Mouse (Mus musculus) limb, embryonic 14.5 days (tissue): ENCODE measurements around the gene Stk17b. TPM values are rescaled to one million over a fixed set of nuclear protein-coding genes. Genes with fewer than 3 reads are reported as not detected.

Experiments
- ATAC-seq: fragments of 200-750 bp; cut with Nextera tagmentation; 2 replicates; pipeline ENCODE4 v1.8.0; 2017; ENCODE audit warnings: low read depth, moderate number of reproducible peaks, moderate TSS enrichment; ENCODE audit not compliant: low FRiP score
- DNase-seq: peaks from one replicate; pipeline ENCODE4 v3.0.0-alpha.2; 2015; ENCODE audit warnings: low spot score
- H3K27ac ChIP-seq: fragments of 300-500 bp; sonication (generic); replicated peaks from 2 replicates; pipeline ENCODE4 v1.5.1; 2014; ENCODE audit warnings: low read depth, mild to moderate bottlenecking, low read length, moderate library complexity, mixed read lengths
- H3K27me3 ChIP-seq: fragments of 300-500 bp; sonication (generic); 2 replicates; pipeline ENCODE4 v1.6.1; 2014; ENCODE audit warnings: low read length, mixed read lengths; ENCODE audit not compliant: control insufficient read depth, insufficient read depth
- H3K36me3 ChIP-seq: fragments of 300-500 bp; sonication (generic); 2 replicates; pipeline ENCODE4 v1.6.1; 2014; ENCODE audit warnings: mild to moderate bottlenecking, low read length, moderate library complexity, mixed read lengths; ENCODE audit not compliant: control insufficient read depth, insufficient read depth
- H3K4me1 ChIP-seq: fragments of 300-500 bp; sonication (generic); 2 replicates; pipeline ENCODE4 v1.6.1; 2014; ENCODE audit warnings: antibody characterized with exemption, low read length, mixed read lengths; ENCODE audit not compliant: control insufficient read depth, insufficient read depth
- H3K4me2 ChIP-seq: fragments of 300-500 bp; sonication (generic); replicated peaks from 2 replicates; pipeline ENCODE4 v1.6.1; 2014; ENCODE audit warnings: low read depth, mild to moderate bottlenecking, low read length, moderate library complexity; ENCODE audit not compliant: severe bottlenecking
- H3K4me3 ChIP-seq: fragments of 300-500 bp; sonication (generic); replicated peaks from 2 replicates; pipeline ENCODE4 v1.5.1; 2014; ENCODE audit warnings: low read length
- H3K9ac ChIP-seq: fragments of 300-500 bp; sonication (generic); 2 replicates; pipeline ENCODE4 v1.6.1; 2014; ENCODE audit warnings: mild to moderate bottlenecking, low read depth, low read length, moderate library complexity; ENCODE audit not compliant: severe bottlenecking
- H3K9me3 ChIP-seq: fragments of 300-500 bp; sonication (generic); 2 replicates; pipeline ENCODE4 v1.6.1; 2016; ENCODE audit warnings: low read length; ENCODE audit not compliant: control insufficient read depth
- POLR2A ChIP-seq: fragments of 200-500 bp; IDR thresholded peaks from 2 replicates; pipeline ENCODE4 v1.8.0; 2012; ENCODE audit warnings: inconsistent platforms, mild to moderate bottlenecking, moderate library complexity, borderline replicate concordance; ENCODE audit not compliant: insufficient read depth, insufficient read length; ENCODE audit errors: extremely low read depth
- WGBS: fragments of 180-500 bp; shearing (Covaris S2); extraction: QIAGEN DNeasy Blood & Tissue Kit; methylation state at CpG from one replicate; pipeline ENCODE4 v1.1.7; 2014; 5-methylcytosine and 5-hydroxymethylcytosine counted together
- polyA plus RNA-seq, 2 experiments: library from polyadenylated mRNA; depleted of rRNA in 1 of 2; stranded (reverse) in 1 of 2; unstranded in 1 of 2; fragments of >200 nt; fragmentation: Nextera tagmentation in 1 of 2; extraction: Ambion mirVana in 1 of 2; gene quantifications; 2 replicates each; pipeline versions ENCODE4 v1.2.1 to v1.2.3; 2012 to 2014

Gene Stk17b
- polyA plus RNA-seq, 2 experiments = 6.4 to 14.7 TPM

GRCm38 (mm10) chr1:53782956-53783355 is 2.1 kb downstream of the Stk17b start:
- Histone ChIP-seq H3K9ac (no peak overlapping the region), H3K27me3 (no peaks in the 10 kb centered on the region), H3K4me1 (no peaks in the 10 kb centered on the region; the same call in 1 of the 2 replicates), H3K4me2 (no peak overlapping the region), H3K27ac (no peak overlapping the region), H3K9me3 (no peaks in the 10 kb centered on the region), H3K36me3 (no peaks in the 10 kb centered on the region), H3K4me3 (no peak overlapping the region)
- ATAC-seq = no peak
- WGBS = 90% methylated on average over 1 of the region's 1 CpGs
- DNase-seq = no peak
- no peak for TF ChIP-seq POLR2A

GRCm38 (mm10) chr1:53782079-53782478 is 2.9 kb downstream of the Stk17b start:
- Histone ChIP-seq H3K27ac (no peak overlapping the region), H3K9me3 (no peaks in the 10 kb centered on the region), H3K36me3 (no peaks in the 10 kb centered on the region), H3K4me2 (no peak overlapping the region), H3K4me3 (no peak overlapping the region), H3K9ac (no peak overlapping the region), H3K4me1 (no peaks in the 10 kb centered on the region; the same call in 1 of the 2 replicates), H3K27me3 (no peaks in the 10 kb centered on the region)
- TF ChIP-seq POLR2A = no peak
- DNase-seq = no peak
- WGBS = 87% methylated on average over 3 of the region's 3 CpGs
- no peak for ATAC-seq

DNA sequence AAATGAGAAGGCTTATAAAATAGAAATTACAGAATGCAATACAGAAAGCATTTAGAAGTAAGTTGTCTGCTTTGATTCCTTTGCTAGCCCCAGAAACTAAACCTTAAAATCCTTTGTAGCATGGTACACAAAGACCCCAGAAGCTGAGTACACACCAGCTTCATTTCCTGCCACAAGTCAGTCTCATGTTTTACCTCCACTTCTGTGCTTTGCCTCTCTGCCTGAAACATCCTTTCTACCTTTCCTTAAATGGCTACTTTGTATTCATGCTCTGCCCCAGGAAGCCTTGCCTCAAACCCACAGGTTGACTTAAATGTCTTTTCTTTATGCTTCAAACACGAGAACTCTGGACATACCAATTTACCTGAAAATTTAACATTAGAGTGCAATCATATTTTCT is 3.7 kb downstream of the Stk17b start:
- no peaks in the 10 kb centered on the region for H3K27me3 ChIP-seq
- TF ChIP-seq POLR2A = no peak
- H3K27ac ChIP-seq = no peak overlapping the region
- ATAC-seq = no peak
- H3K9me3 ChIP-seq = no peaks in the 10 kb centered on the region
- H3K9ac ChIP-seq = no peak overlapping the region
- H3K36me3 ChIP-seq = no peaks in the 10 kb centered on the region
- no peaks in the 10 kb centered on the region; the same call in 1 of the 2 replicates for H3K4me1 ChIP-seq
- no peak overlapping the region for H3K4me3 ChIP-seq
- no peak for DNase-seq
- 80% methylated on average over 1 of the region's 1 CpGs for WGBS
- H3K4me2 ChIP-seq = no peak overlapping the region

GRCm38 (mm10) chr1:53776176-53776905 is 8.7 kb downstream of the Stk17b start:
- 89% methylated on average over 7 of the region's 7 CpGs for WGBS
- Histone ChIP-seq H3K4me2 (no peak overlapping the region), H3K4me1 (peaks cover 3% of the 10 kb centered on the region; the same call in 1 of the 2 replicates), H3K9me3 (no peaks in the 10 kb centered on the region), H3K36me3 (no peaks in the 10 kb centered on the region), H3K27me3 (no peaks in the 10 kb centered on the region), H3K9ac (no peak overlapping the region), H3K27ac (no peak overlapping the region), H3K4me3 (no peak overlapping the region)
- no peak for TF ChIP-seq POLR2A
- no peak for ATAC-seq
- no peak for DNase-seq

- Histone ChIP-seq H3K9me3 (no peaks in the 10 kb centered on the region), H3K27ac (no peak overlapping the region), H3K36me3 (peaks cover 3% of the 10 kb centered on the region; the same call in 1 of the 2 replicates), H3K27me3 (no peaks in the 10 kb centered on the region), H3K4me2 (no peak overlapping the region), H3K4me3 (no peak overlapping the region), H3K4me1 (peaks cover 3% of the 10 kb centered on the region; the same call in 1 of the 2 replicates), H3K9ac (no peak overlapping the region)
- no peak for ATAC-seq
- DNase-seq = no peak
- no peak for TF ChIP-seq POLR2A
- WGBS = 95% methylated on average over 2 of the region's 2 CpGs
Measured at GRCm38 (mm10) chr1:53775545-53775944, 9.5 kb downstream of the Stk17b start.
